9 mouse cellular contexts compared by ENCODE assay signal in the genomic region with DNA sequence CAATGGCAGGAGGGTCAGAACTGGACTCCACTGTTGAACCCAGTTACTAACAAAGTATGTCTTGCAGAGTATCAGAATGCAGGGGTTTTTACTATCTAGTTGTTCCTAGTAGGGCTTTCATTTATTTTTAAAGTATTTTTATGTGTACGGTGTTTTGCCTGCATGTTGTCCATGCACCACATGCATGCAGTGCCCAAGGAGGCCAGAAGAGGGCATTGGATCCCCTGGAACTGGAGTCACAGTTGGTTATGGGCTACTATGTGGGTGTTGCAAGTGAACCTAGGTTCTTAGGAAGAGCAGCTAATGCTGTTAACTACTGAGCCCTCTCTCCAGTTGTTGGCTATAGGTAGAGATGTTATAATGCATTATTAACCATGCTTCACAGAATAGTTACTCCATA. TPM values are rescaled to one million over a fixed set of nuclear protein-coding genes. Genes with fewer than 3 reads are reported as not detected.
DNase-seq lines count a peak whose midpoint lies in the region; ATAC-seq and TF ChIP-seq lines count a peak whose summit lies in the region.
"Had no signal": no experiment of that assay in that cellular context is flagged by ENCODE, and none has a peak within 500 bp of the region (broad histone marks: within the 10 kb centered on the region; RNA-seq: fewer than 3 reads in every experiment).

No protein-coding gene starts in this region.

- H3K4me2 ChIP-seq in embryonic facial prominence, embryonic 11.5 days (ENCODE audit: low read depth, low read length): no peak overlapping the region

- no peak overlapping the region for H3K9ac ChIP-seq in ES-E14 (ENCODE audit: insufficient read depth, low read depth, low read length, poor library complexity, severe bottlenecking)
- no peak overlapping the region for H3K9ac ChIP-seq in embryonic facial prominence, embryonic 11.5 days (replicated peaks; ENCODE audit: low read length)

- 59% methylated on average over 1 of the region's 1 CpGs for WGBS in embryonic facial prominence, embryonic 11.5 days

- peak; percentile 65 for TF ChIP-seq CTCF in left cerebral cortex, adult 2 months (IDR thresholded peaks at IDR 0.05)

- in situ Hi-C loops in ES-E14 (cut with MboI; ENCODE audit: low sequenced_read_pairs in 2 of 2, unreplicated experiment in 2 of 2): no loop called here

- H3K4me1 ChIP-seq in ES-E14 (ENCODE audit: control insufficient read depth in 2 of 2, insufficient read depth in 2 of 2, low read length in 2 of 2, poor library complexity in 1 of 2): no peaks in the 10 kb centered on the region
- H3K4me1 ChIP-seq in embryonic facial prominence, embryonic 11.5 days (ENCODE audit: control insufficient read depth, insufficient read depth, low read length): no peaks in the 10 kb centered on the region

- intact Hi-C loops in left cerebral cortex, adult 2 months (cut with DNase I): no loop called here

- H3K27me3 ChIP-seq in embryonic facial prominence, embryonic 11.5 days (ENCODE audit: control insufficient read depth, insufficient read depth, low read length): no peaks in the 10 kb centered on the region

- no peaks in the 10 kb centered on the region for H3K9me3 ChIP-seq in ES-E14 (ENCODE audit: control insufficient read depth, insufficient read depth, low read depth, low read length)
- H3K9me3 ChIP-seq in embryonic facial prominence, embryonic 11.5 days (replicated peaks; ENCODE audit: control insufficient read depth, low read length): no peaks in the 10 kb centered on the region

- H3K36me3 ChIP-seq in ES-E14 (ENCODE audit: control insufficient read depth, insufficient read depth, low read length, poor library complexity, severe bottlenecking): no peaks in the 10 kb centered on the region
- H3K36me3 ChIP-seq in embryonic facial prominence, embryonic 11.5 days (replicated peaks; ENCODE audit: control insufficient read depth, insufficient read depth, low read depth, low read length): no peaks in the 10 kb centered on the region

- H3K4me3 ChIP-seq in left cerebral cortex, adult 2 months: no peak overlapping the region
- no peak overlapping the region for H3K4me3 ChIP-seq in ES-E14 (ENCODE audit: insufficient read depth in 1 of 2, low read depth in 1 of 2, low read length in 2 of 2, poor library complexity in 1 of 2, severe bottlenecking in 1 of 2)
- H3K4me3 ChIP-seq in embryonic facial prominence, embryonic 11.5 days (ENCODE audit: low read depth, low read length): no peak overlapping the region

- H3K27ac ChIP-seq in left cerebral cortex, adult 2 months: no peak overlapping the region
- H3K27ac ChIP-seq in ES-E14 (ENCODE audit: insufficient read depth, low read depth, low read length, poor library complexity, severe bottlenecking): no peak overlapping the region
- no peak overlapping the region for H3K27ac ChIP-seq in embryonic facial prominence, embryonic 11.5 days (replicated peaks; ENCODE audit: low read depth, low read length)
- H3K27ac ChIP-seq: macrophage had no signal

- DNase-seq in left cerebral cortex, adult 2 months (ENCODE audit: extremely low spot score in 1 of 2, low spot score in 2 of 2): peak; percentile 21 to 47
- DNase-seq in left cerebral cortex, adult 11 months (ENCODE audit: low spot score): no peak
- peak; percentile 15 for DNase-seq in ES-E14 (ENCODE audit: low read depth, low spot score)
- DNase-seq in adrenal gland, adult 2 months: peak; percentile 80
- peak; percentile 49 for DNase-seq in embryonic facial prominence, embryonic 11.5 days (ENCODE audit: low spot score)
- peak; percentile 19 to 32 for DNase-seq in layer of hippocampus, postnatal 36 days
- DNase-seq in right cerebral cortex, postnatal 10 days (ENCODE audit: low spot score in 2 of 2): peak; percentile 35 to 56
- no peak for DNase-seq in MN1 (ENCODE audit: low spot score)

- ATAC-seq in embryonic facial prominence, embryonic 11.5 days (replicated peaks; ENCODE audit: insufficient number of reproducible peaks, low FRiP score, low TSS enrichment, low read depth): no peak

TF ChIP-seq in ES-E14, 5 proteins besides CTCF, POLR2A, EP300 and RAD21:
- TF ChIP-seq ZNF384 (IDR thresholded peaks at IDR 0.05; ENCODE audit: low read depth, low read length) (no peak), ZC3H11A (IDR thresholded peaks at IDR 0.05; ENCODE audit: borderline replicate concordance, low read depth, low read length) (0 out of 2 replicates have a peak, but pooled peaks have one; percentile 27), MAFK (IDR thresholded peaks at IDR 0.05; ENCODE audit: insufficient read depth, low read depth, low read length) (no peak), HCFC1 (IDR thresholded peaks at IDR 0.05; ENCODE audit: borderline replicate concordance, insufficient read depth, low read length) (no peak)
TF ChIP-seq in ES-E14: peak in this region for 1.

RNA-seq across cellular contexts. Expression of gene Lcn5, which starts 5.8 kb away (rescaled TPM):
- not detected for total RNA-seq in left cerebral cortex, adult 2 months (2021)
- not detected in 2 replicates for total RNA-seq in ES-E14 (2012; rRNA removed)
- total RNA-seq in adrenal gland, adult 2 months (2021): not detected
- not detected in 2 replicates for polyA plus RNA-seq in adrenal gland, adult 2 months (2012; rRNA removed)
- not detected in 2 replicates for polyA plus RNA-seq in embryonic facial prominence, embryonic 11.5 days (2014; fragmentation: Nextera tagmentation; extraction: Ambion mirVana)
- not detected for total RNA-seq in layer of hippocampus, postnatal 36 days (2021)
- polyA plus RNA-seq: macrophage had no signal

RNA-seq across cellular contexts. Expression of gene Lcn8, which starts 10.6 kb away (rescaled TPM):
- total RNA-seq in left cerebral cortex, adult 2 months (2021): not detected
- not detected in 2 replicates for total RNA-seq in ES-E14 (2012; rRNA removed)
- not detected for total RNA-seq in adrenal gland, adult 2 months (2021)
- not detected in 2 replicates for polyA plus RNA-seq in adrenal gland, adult 2 months (2012; rRNA removed)
- not detected in 2 replicates for polyA plus RNA-seq in embryonic facial prominence, embryonic 11.5 days (2014; fragmentation: Nextera tagmentation; extraction: Ambion mirVana)
- total RNA-seq in layer of hippocampus, postnatal 36 days (2021): not detected
- polyA plus RNA-seq: macrophage had no signal

RNA-seq across cellular contexts. Expression of gene Lcn6, which starts 13.1 kb away (rescaled TPM):
- not detected for total RNA-seq in left cerebral cortex, adult 2 months (2021)
- not detected in 2 replicates for total RNA-seq in ES-E14 (2012; rRNA removed)
- not detected for total RNA-seq in adrenal gland, adult 2 months (2021)
- not detected in 2 replicates for polyA plus RNA-seq in adrenal gland, adult 2 months (2012; rRNA removed)
- not detected in 2 replicates for polyA plus RNA-seq in embryonic facial prominence, embryonic 11.5 days (2014; fragmentation: Nextera tagmentation; extraction: Ambion mirVana)
- not detected for total RNA-seq in layer of hippocampus, postnatal 36 days (2021)
- polyA plus RNA-seq: macrophage had no signal

RNA-seq across cellular contexts. Expression of gene Lcn10, which starts 19.0 kb away (rescaled TPM):
- not detected for total RNA-seq in left cerebral cortex, adult 2 months (2021)
- not detected in 2 replicates for total RNA-seq in ES-E14 (2012; rRNA removed)
- not detected for total RNA-seq in adrenal gland, adult 2 months (2021)
- not detected in 2 replicates for polyA plus RNA-seq in adrenal gland, adult 2 months (2012; rRNA removed)
- not detected in 2 replicates for polyA plus RNA-seq in embryonic facial prominence, embryonic 11.5 days (2014; fragmentation: Nextera tagmentation; extraction: Ambion mirVana)
- not detected for total RNA-seq in layer of hippocampus, postnatal 36 days (2021)
- polyA plus RNA-seq: macrophage had no signal

RNA-seq across cellular contexts. Expression of gene Fcna, which starts 35.7 kb away (rescaled TPM):
- total RNA-seq in left cerebral cortex, adult 2 months (2021): under 1 TPM; 0.25 to 0.70 TPM
- total RNA-seq in ES-E14 (2012; rRNA removed): not detected in 2 replicates
- total RNA-seq in adrenal gland, adult 2 months (2021): 10 to 100 TPM in 1 of 2 experiments, 1 to 10 TPM in 1; 4.6 to 10.1 TPM
- 2.4 and 4.4 TPM in 2 replicates for polyA plus RNA-seq in adrenal gland, adult 2 months (2012; rRNA removed)
- polyA plus RNA-seq in embryonic facial prominence, embryonic 11.5 days (2014; fragmentation: Nextera tagmentation; extraction: Ambion mirVana): 0.52 and 0.81 TPM in 2 replicates
- total RNA-seq in layer of hippocampus, postnatal 36 days (2021): under 1 TPM; 0.32 to 0.43 TPM

Comparison
In these comparisons a context has a peak if more than half of its experiments do, and no peak if none do; other contexts are left out.
1. DNase-seq: peak in left cerebral cortex, adult 2 months (2 of 2), ES-E14 (single experiment), adrenal gland, adult 2 months (single experiment), embryonic facial prominence, embryonic 11.5 days (single experiment), layer of hippocampus, postnatal 36 days (2 of 2) and right cerebral cortex, postnatal 10 days (2 of 2); none in left cerebral cortex, adult 11 months (single experiment) and MN1 (single experiment).